Mouse (Mus musculus) embryo, embryonic 9.5 days (tissue): ENCODE measurements at regions not wholly inside any gene's neighbourhood (a gene's known extent, or its start where the extent isn't known, plus 50 kb on each side); places are given as distances from the start of the nearest gene placed in this dataset.

Experiments
- DNase-seq: peaks from one replicate; pipeline ENCODE4 v3.0.0-alpha.2; 2017; ENCODE audit errors: extremely low spot score

- no peak for DNase-seq
Measured at GRCm38 (mm10) chr10:46826012-46826411, 1248.4 kb downstream of the Hace1 start.

- no peak for DNase-seq
Measured at GRCm38 (mm10) chr10:46826639-46827038, 1249.0 kb downstream of the Hace1 start.

- no peak for DNase-seq
Measured at GRCm38 (mm10) chr10:46827109-46827812, 1249.6 kb downstream of the Hace1 start.

GRCm38 (mm10) chr10:46828164-46828563, 1250.5 kb downstream of the Hace1 start:
- DNase-seq: no peak

GRCm38 (mm10) chr10:46845578-46846314, 1268.1 kb downstream of the Hace1 start:
- no peak for DNase-seq
